Mouse (Mus musculus) frontal cortex, postnatal 10 days (tissue): ENCODE data around the gene Atxn10.
A peak's percentile ranks its signal among the peaks of the same experiment; 100 is the strongest.

ENCODE experiments used
- DNase-seq, 2 experiments: peaks; one replicate each; pipeline ENCODE4 v3.0.0; 2022; ENCODE audit warnings: low spot score in 2 of 2, mixed read lengths in 1 of 2

Atxn10 gene

DNA sequence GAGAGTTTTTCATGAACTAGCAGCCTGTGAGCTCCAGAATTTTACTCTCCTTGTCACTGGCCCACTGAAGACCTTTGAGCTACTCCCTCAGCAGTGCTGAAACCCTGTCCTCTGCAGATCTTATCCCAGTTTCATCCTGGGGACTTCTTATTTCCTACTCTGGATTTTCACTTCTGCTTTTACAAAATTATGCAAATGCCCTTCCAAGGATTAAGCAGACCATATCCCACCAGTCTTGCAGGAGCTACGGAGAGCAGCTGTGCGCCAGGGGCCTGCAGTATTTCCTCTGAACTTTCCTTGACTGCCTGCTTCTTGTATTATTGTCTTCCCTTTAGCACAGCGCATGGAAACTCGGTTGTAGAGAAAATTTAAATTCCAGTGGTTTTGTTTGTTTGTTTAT is 68.7 kb downstream of the Atxn10 start:
- DNase-seq: no peak

DNA sequence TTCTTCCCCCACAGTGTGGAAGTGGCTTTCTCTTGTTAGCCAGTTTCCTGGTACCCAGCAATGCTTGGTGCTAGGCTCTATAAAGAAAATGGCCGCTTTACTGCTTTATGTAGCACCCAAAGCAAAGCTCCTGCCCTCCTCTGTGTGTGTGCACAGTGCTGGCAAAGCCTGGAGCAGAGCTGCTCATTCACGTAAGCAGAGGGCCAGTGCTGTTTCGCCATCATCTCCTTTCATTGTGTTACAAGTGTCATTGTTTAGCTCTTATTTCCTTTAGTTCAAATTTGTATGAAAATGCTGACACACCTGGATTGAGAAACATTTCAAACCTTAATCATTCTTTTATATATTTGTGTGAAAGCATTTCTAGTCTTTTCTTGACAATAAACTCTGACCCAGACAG is 69.5 kb downstream of the Atxn10 start:
- DNase-seq: no peak

DNA sequence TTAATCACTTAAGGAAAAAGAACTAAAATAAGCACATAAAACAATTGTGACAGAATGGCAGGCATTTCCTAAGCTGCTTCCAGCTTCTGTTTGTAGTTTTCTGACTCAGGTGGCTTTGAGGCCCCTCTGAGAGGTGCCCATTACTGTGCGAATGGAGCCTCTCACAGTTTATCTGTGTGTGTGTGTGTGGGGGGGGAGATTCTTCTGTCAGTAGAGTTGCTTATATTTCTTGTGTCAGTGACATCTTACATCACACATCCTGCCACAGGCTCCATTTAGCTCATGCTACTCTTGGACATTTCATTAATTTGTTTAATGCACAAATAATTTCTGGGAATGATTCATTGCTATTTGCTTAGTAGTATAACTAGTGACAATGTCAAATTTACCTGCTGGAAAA is 70.8 kb downstream of the Atxn10 start:
- DNase-seq: no peak

DNA sequence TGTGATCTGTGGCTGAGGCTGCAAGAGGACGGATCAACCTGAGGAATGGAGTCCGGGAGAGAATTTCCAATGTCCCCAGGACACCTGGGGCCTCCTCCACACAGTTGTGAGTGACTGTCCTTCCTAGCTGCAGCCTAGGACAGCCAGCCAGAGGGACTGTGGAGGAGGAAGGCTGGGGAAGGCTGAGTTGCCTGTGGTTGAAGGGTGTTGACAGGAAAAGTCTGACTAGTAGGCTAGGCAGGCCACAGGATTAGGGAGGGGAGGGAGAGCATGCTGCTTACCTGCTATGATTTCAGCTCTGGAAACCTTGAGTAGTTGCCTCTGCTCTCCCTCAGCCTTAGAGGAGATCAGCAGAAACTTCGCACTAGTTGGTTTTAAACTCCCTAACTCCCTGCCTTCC is 71.3 kb downstream of the Atxn10 start:
- no peak for DNase-seq

DNA sequence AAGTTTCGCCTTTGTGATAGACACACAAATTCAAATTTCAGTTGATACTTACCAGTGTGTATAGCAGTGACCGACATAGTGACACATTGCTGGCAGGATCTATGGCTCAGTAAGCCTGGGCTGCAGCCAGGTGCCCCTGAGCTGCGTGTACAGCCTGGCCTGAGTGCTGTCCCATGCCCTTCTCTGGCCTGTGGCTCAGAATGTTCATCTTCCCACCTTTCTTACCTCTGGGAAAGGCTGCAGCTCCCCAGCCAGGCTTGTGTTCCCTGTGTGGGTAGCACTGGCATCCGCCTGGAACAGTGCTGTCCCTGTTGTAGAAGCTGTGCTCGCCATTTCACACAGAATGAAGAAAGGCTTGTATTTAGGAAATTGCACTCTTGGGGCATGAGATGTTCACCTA is 72.7 kb downstream of the Atxn10 start:
- DNase-seq: no peak

DNA sequence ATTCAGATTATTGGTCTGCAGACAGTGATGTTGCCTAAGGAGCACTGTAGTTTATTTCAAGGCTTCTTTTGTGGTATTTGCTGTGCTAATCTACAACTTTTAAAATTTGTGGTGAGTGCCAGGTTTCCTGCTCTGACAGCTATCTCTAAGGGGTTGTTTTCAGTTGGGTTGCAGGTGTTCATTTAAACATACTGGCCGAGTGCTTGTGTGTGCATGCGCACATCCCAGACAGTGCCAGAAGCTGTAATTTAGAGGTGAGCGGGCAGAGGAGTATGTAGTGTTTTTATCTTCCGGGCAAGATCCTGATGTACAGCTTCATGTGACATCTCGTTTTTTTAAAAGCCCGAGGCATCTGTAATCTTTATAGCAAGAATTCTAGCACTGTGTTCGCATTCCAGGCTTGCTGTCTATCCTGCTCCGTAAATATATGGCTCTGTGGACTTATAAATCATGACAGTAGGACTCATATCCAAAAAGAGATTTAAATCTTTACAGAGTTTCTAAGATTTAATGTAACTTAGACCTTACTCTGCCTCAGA is 73.3 kb downstream of the Atxn10 start:
- no peak for DNase-seq

DNA sequence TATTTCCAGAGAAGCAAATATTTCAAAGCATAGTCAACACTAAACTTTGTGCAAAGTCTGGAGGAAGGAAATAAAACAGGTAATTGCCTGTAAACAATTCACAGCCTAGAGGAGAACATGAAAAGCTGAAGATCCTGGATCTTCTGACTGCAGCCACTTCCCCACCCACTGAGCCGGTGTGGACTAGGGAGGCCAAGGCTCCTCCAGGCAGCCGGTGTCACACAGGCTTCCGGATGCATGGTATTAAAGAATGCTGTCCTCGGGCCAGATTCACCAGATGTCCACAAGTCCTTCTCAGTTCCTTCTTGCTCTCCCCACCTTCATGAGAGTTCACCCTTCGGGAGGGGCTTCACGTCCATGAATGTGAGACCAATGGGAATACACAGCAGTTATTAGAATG is 73.8 kb downstream of the Atxn10 start:
- no peak for DNase-seq

DNA sequence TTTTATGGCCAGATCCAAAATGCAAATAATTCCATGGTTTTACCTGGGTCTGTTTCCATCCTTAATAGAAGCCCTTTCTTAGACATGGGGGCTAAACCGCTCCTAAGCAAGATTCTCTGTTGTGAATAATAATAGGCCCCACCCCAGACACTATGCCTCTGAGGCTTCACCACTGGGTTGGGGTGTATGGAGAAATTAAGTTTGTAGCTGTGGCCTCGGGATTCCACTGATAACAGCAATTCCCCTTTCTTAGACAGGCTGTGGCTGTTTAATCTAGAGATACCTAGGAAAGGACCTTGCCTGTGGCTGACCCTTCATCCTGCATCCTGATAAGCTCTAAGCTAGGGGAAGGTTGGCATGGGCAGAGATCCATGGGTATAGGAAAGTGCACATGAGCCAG is 78.6 kb downstream of the Atxn10 start:
- no peak for DNase-seq

DNA sequence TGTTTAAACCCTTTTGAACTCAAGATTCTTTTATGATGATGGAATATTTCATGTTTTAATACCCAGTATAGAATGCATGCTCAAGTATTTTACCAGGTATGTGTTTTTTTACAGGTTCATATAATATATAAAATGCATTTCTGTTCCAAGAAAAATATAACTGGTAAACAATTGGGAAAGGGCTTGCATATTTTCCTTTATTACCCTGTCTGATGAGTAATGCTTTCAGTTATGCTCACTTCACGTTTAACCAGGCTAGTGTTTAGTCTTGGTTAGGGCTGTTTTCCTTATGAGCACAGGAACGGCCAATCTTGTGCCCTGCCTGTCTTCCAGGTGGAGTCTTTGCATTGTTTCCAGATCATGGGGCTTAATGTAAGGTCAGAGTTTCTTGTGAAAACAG is 84.6 kb downstream of the Atxn10 start:
- no peak for DNase-seq

DNA sequence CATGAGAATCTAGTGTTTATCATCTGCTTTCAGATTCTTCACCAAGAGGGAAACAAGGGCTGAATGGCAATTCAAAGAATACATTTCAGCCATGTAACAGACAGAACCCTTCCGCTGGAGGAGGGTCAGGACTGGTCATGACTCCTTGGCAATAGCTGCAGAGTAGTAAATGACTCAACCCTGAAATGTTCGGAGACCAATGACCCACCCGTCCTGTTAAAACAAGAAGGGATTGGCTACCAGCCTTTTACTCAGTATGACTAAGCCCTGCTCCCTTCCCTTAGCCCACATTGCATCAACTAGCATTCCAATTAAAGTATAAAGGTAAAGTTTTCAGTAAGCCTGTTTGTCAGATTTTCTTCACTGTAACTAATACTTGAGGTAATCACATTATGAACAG is 88.2 kb downstream of the Atxn10 start:
- no peak for DNase-seq

DNA sequence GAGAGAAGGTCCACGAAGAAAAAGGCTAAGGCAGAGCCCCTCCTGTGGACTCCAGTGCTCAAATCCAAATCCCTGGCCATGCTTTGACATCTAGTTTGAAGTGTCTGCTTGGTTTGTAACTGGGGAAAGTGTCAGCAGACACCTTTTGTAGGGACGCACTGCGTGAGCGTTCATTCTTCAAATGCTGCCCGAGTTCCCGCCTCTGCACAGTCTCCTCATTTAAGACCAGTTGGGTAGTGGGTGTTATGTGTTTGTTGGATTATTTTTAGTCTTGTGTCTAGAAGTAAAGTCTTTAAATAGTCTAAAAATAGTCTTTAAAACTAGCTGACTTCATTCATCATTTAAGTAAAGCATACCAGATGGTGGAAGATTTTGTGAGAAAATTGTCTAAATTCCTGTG is 92.1 kb downstream of the Atxn10 start:
- peak in 1 of 2 experiments; percentile 28 for DNase-seq

DNA sequence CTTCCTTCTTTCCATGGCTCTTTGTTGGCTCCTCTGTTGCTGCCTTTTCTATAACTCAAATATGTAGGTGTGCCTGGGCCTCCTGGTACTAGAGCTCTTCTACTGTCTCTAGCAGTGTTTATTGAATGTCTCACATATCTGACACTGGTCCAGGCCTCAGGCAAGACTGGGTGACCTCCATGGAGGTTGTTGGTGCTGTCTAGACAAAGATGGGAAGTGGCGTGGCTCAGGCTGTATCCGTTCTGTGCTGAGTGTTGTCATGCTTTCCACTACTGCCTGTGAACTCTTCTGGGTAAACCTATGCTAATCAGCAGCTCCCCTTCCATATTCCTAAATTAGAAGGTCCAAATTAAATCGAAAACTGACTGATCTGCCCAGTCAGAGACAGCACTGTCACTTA is 106.5 kb downstream of the Atxn10 start:
- DNase-seq: no peak

DNA sequence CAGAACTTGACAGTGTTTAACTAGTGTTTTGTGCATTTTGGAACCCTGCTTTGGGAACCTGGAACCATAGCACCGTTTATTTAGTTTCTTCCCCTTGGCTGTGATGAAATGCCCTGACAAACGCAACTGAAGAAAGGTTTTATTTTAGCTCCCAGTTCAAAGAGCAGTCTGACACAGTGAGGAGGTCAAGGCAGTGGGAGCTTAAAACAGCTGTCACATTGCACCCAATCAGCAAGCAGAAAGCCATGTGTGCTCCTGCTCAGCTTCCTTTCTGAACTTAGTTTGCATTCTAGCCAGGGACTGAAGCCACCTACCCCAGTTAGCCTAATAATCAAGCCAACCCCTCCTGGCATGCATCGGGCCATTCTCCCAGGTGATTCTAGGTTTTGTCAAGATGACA is 110.6 kb downstream of the Atxn10 start:
- DNase-seq: no peak

DNA sequence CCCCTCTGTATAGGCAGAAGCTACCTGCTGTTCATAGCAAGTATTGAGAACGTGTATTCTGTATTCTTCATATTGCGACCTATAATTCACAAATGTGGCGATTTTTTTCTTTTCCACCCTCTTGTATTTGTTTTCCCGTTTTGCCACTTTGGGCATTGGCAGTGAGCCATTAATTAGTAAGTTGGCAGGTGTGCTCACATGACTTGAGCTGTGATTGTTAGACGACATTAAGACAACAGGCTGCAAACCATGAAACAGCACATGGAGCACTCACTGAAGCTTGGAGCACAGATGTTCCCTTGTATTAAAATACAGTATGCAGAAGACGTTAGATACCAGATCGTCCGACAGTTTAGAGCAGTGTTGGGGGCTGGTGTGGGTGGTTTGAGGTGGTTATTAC is 120.8 kb downstream of the Atxn10 start:
- no peak for DNase-seq

DNA sequence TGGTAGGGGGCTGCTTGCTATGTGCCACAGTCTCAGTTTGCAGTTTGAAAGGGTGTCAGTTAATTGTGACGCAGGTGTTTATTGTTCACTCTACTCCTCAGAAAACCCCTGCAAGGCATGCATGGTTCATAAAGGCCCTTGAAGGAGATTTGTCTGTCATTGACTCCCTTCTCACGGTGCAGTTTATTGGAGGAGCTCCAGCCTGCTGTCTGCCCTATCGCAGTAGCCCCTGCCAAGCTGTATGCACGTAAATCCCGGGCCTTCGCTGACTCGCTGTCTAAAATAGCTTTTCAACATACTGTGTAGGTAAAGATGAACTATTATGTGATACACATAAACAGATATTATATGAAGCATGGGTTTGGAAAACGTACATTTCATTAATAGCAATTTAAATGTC is 121.8 kb downstream of the Atxn10 start:
- DNase-seq: no peak

DNA sequence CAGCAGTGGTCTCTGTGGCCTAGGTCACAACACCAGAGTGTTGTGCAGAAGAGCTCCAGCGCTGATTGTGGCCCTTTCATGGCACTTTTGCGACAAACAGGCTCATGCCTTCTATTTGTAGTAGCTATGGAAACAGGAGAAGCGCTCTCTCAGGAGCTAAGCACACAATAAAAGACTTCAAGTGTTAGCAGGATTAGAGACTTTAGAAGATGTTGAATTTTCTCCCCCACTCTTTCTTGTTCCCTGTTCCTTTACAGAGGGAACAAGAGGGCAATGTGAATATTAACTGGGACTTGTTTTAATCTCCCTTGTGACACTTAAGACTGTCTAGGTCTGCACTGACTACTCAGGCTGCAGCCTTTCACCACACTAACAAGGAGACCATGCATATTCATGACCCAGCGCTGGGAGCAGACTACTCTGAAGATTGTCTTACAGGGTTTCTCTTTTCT is 122.6 kb downstream of the Atxn10 start:
- no peak for DNase-seq

DNA sequence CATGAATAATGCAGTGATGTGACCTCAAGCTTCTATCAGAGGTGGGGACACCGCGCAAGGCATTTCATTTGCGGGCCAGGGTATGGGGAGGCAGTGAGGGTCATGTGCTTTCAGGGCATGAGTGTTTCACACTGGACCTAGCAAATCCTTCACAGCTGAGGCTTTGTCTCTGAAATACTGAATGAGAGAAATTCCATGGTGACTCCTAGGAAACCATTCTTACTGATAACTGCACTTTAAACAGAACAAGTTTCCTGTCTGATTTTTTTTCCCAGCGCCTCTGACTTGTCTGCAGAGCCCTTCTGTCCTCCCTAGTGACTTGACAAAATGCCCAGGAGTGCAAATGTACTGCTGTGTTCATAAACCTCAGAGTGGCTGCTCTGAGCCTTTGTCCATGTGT is 125.5 kb downstream of the Atxn10 start:
- DNase-seq: no peak

DNA sequence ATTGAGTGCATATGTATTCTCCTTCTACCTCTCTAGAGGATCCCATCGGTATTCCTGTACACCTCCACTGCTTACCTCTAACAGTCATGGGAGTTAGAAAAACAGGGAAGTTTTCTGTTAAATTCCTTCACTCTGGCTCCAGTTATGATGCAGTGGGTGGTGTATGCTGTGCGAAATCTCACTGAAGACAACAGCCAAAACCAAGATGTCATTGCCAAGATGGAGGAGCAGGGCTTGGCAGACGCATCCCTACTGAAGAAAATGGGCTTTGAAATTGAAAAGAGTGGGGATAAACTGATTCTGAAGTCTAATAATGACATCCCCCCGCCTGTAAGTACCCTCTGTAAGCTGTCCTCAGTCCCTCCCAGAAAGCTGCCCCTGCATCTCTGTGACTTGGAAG is 126.1 kb downstream of the Atxn10 start:
- no peak for DNase-seq

DNA sequence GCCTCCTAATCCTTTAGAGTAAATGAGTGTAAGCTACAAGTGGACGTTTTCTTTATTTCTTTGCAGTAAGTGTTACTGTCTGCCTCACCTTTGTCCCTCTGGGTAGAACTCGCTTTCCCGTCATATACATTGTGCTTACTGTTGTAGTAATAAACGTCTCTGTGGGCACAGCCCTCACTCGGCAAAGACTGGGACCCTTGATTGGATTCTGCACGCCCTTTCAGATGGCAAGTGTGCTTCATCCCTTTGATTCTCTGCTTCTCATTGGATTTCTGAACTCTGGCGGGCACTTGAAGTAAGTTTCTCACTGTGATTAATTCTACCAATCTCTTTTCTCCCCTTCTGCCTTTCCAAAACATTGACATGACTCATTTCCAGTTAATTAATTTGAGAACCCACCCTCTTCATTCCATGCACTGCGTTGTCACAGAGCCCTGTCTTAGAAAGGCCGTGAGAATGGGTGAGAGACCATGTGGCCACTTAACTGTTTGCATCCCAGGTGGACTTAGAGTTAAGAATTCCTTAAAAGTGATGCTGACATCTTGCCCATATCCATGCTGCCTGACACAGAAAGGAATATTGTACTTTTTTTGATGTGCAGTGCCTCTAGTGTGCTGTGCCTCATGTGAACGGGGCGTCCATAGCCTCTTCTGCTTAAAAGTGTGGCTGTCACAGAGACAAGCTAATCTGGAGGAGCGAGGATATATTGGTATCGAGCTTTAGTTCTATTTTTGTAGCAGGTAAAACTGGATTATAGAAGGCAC is 127.2 kb downstream of the Atxn10 start:
- no peak for DNase-seq

DNA sequence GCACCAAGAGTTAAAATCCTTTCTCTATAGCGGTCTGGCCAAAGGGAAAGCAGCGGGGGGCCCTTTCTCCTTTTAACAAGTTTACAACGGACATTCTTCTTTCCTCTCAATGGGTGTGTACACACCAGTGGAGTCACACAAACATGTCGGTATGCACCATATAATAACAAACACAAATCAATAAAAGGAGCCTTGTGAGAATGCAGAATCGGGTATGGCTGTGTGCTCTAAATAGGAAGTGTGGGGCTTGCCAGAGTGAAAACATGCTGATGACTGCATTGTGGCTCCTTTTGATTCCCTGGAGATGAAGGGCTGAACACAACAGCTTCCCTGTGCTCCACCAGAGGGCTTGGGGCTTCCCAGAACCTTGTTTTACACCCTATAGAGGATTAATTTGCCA is 128.1 kb downstream of the Atxn10 start:
- no peak for DNase-seq

DNA sequence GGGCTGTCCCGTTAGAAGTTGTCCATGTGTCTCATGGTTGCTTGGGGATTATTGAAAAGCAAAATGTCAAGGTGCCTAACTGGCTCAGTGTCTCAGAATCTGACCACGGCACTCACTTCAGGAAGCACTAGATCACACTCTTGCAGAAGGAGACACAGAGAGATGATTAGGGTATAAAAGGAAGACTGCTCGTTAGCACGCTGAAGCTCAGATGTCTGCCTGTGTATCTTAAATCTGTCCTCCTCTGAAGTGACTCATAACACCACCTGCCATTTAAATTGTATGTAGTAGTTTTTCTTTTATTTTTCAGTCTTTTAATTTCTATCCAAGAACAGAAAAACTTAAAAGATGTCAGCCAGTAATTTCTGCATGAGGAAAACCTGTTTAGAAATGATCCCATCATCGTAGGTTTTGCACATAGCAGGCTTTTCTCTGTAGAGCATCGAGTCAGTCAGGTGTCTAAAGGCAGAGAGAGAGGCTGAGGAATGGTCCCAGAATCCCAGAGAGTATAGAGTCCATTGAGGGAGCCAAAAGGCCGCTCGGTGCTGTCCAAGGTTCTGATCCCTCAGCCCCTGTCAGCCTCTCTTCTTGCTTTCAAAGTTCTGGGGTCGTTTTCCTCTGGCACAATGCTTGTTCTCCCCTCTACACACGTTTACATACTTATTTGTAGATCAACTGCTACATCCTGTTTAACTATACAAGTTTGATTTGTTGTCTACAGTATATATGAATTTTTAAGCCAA is 128.9 kb downstream of the Atxn10 start:
- DNase-seq: no peak

DNA sequence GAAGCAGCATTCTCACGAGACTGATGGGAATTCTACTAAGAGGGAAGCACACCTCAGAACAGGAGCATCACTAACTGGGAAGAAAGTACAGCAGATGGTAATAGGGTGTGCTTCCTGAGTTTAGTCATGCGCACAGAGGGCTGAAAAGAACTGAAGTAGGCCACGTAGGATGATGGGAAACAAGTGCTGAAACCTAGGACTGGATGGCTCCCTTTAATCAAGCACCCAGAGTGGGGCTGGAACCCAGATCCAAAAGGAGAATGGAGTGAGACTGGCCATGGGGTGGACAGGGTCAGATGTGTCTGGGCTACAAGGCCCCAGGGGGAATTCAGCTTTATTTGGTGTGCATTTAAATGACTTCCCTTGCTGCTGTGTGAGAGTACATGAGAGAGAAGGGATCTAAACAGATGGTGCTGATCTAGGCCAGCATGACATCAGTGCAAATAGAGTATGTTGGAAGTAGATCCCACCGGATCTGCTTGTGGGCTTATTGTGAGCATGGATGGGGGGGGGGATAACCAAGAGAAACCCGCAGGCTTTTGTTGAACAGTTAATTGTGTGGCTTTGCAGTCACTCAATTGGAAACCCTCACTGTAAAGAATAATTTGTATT is 130.5 kb downstream of the Atxn10 start:
- DNase-seq: no peak

DNA sequence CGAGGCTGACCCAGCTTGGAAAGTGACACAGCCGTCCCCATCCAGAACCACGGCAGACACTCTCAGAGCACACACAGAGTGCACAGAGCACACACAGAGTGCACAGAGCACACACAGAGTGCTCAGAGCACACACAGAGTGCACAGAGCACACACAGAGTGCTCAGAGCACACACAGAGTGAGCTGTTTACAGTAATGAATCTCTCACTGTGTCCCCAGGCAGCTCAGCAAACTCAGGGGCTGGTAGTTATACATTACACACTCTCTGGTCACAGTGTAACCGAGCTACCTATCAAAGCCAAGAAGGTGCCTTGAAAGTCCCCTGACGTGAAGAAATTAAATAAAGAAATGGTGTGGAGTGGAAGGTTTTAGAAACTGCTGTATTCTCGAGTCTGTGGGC is 133.4 kb downstream of the Atxn10 start:
- no peak for DNase-seq
